Mouse (Mus musculus) heart, adult 8-10 months (tissue): ENCODE measurements around the gene Fryl. TPM values are rescaled to one million over a fixed set of nuclear protein-coding genes. Genes with fewer than 3 reads are reported as not detected.

Source experiments
- DNase-seq: peaks from one replicate; pipeline ENCODE4 v3.0.0; 2022; ENCODE audit warnings: low spot score
- total RNA-seq, 4 experiments: library from RNA; stranded (reverse); gene quantifications; 2 replicates each; pipeline ENCODE4 v1.2.4; 2022

Fryl gene
- total RNA-seq, 4 experiments from 2014 or later = 32.7 to 38.8 (median 35.1) TPM

DNA sequence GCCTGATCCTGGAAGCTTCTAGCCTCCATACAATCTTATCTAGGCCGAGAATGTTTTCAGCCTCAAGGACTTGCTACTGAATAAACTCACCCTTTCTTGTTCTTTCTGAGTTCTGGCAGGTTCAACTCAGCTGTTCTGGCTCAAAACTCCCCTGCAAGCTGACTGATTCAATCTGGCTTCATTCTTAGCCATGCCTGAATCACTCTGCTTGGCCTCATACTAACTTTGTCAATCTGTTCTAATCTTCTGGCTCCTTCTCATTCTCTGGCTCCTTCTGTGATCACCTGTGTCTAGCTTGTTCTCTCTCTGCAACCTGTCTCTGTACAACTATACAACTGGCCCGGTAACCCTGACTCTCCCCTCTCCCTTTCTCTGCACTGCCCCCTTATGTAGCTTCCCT is 93.9 kb downstream of the Fryl start:
- DNase-seq = no peak

DNA sequence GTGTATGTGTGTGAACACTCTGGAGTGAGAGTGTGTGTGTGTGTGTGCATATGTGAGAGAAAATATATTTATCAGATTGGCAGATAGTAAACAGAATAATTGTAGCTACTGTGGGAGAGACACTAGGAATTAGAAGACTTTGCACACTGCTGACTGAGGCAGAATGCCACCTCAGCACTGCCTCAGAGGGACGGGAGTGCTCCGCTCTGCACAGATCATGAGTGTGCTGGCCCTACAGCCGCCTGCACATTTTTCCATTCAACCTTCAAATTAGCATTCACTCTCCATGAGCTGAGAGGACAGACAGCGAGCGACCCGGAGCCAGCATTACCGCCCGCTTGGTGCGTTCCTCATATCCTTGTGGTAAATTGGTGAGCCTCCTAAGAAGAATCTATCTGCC is 96.0 kb downstream of the Fryl start:
- no peak for DNase-seq

DNA sequence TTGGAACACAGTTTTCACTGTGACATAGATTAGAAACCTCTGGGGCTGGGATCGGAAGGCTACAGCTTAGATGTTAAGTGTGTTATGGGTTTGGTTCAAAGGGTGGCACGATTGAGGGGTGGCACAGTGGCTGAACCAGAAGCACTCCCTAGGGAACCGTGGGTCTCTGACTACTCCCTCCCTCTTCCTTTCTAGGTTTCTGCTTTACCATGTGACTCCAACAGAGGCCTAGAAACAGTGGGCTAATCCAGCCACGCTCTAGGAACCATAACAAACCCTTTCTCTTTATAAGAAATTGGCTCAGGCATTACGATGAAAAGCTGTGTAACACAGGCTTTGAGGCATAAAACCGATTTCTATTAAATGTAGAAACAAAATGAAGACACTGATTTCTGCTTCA is 98.9 kb downstream of the Fryl start:
- no peak for DNase-seq

DNA sequence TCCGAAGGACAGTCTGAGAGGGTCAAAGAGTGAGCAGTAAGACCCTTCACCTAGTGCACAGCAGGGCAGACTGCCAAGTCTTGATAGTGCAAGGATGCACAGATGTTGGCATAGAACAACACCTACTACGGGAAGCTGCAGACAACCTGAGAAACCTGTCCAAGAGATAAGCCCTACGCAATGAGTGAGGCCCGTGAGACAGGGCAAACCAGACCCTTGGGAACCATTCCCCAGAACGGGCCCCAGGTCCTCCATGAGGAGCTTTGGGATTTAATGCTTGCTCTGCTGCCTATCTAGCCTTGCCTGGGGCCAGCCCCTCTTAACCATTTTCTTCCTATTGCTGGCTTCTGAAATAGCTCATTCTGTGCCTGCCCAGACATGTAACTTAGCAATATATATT is 99.4 kb downstream of the Fryl start:
- DNase-seq = no peak

DNA sequence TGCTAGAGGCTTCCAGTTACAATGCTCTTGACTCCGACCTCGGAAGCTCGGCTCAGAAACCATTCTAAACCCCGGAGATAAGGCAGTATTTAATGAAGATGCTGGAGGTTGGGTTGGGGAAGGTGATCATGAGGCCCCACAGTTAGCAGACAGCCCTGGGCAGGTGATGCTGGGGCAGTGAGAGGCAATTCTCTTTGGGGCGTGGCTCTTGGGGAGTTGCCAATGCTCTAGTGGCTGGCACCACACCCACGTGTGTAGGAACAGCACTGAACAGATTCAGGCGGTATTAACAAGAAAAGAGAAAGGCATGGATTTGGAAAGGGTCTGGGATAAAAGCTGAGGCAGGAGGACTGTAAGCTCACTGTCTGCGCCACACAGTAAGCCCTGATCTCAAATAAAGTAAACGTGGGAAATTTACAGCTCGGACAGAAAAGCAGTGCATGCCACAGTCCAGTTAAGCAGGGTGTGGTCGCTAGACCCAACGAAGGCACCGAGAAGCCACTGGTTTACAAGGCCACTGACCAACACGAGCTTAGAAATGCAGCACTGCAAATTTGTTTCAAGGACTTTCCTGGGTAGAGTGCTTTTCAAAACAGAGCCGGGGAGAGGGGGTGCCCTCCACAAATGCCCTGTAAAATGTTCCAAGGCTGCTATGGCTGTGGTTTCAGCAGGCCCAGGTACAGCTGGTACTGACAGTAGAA is 100.0 kb downstream of the Fryl start:
- DNase-seq = no peak

DNA sequence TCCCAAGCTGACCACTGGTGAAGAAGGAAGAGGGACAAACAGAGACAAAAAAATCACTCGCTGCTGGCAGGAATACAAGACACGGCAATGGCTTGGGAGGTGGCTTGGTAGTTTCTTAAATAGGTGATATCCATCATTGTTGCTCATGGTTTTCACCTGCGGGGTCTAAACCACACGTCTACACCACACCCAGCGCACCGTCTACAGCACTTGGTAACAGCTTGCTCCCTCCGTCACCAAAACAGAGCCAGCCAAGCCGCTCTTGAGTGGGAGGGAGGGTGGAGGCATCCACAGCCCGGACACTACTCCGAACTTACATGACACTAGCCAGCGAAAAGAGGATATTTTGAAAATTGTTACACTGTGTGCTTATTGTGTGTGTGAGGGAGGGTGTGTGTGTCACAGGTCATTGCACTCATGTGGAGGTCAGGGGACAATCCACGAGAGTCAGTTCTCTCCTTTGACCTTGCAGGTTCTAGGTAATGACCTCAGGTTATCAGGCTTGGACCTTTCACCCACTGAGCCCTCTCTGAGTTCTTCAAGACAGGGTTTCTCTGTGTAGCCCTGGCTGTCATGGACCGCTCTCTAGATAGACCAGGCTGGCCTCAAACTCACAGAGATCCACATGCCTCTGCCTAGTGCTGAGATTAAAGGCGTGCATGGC is 102.5 kb downstream of the Fryl start:
- DNase-seq = no peak

DNA sequence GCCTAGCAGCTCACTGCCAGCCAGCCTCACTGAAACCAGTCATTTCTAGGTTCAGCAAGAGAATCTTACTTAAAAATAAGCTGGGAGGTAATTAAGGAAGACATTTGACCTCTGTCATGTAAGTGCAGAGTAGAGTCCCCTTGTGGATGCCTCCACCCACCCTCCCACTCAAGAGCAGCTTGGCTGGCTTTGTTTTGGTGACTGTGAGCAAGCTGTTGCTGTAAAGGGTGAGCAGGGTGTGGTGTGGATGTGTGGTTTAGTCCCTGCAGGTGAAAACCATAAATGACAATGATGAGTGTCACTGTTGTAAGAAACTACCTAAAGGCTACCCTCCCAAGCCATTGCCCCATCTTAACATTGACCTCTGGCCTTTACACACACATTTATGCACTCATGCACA is 104.2 kb downstream of the Fryl start:
- no peak for DNase-seq

DNA sequence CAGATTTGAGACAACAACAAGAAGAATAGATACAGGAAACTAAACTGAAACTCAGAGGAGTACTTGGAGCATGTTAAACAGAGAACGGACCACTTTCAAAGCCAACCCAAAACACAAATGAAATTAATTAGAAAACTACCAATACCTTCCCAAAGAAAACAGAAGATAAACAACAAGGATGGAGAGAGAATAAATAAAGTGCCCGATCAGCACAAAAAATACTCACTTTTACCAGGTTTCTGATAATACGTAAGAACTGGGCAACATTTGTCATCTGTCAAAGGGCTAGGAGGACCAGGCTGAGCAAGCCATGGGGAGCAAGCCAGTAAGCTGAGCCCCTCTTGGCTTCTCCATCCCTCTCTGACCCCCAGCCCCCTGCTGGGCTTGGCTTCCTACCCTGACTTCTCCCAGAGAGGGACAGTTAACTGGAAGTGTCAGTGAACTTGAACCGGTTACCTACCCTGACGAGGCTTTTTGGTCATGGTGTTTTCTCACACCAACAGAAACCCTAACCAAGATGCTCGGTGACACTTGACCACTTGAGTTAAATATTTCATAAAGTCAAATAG is 105.5 kb downstream of the Fryl start:
- DNase-seq = no peak

DNA sequence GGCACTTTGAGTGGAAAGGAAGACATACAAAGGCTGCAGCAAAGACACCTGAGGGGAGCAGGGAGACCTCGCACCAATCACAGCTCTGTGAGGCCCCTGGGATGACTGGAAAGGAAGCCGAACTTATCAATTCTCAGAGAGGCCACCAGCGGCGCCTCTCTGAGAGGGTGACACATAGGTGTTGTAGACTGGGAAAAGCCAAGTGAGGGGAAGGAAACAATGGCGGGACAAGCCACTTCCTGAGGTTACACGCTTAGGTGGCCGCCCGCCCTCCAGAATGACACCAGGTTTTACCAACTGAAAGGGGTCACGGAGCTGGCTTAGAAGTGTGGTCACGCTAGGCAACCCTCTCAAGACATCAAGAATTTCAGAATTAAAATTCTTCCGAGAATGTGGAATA is 111.4 kb downstream of the Fryl start:
- DNase-seq = no peak

DNA sequence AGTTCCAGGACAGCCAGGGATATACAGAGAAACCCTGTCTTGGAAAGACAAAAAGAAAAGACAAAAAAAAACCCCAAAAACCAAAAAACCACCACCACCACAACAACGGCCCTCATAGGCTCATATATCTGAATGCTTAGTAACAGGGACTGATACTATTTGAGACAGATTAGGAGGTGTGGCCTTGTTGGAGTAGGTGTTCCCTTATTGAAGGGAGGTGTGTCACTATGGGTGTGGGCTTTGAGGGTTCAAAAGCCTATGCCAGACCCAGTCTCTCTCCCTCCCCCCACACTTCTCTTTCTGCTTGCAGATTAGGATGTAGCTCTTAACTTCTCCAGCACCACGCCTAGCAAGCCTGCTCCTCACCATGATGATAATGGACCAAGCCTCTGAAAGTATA is 114.7 kb downstream of the Fryl start:
- DNase-seq = no peak

DNA sequence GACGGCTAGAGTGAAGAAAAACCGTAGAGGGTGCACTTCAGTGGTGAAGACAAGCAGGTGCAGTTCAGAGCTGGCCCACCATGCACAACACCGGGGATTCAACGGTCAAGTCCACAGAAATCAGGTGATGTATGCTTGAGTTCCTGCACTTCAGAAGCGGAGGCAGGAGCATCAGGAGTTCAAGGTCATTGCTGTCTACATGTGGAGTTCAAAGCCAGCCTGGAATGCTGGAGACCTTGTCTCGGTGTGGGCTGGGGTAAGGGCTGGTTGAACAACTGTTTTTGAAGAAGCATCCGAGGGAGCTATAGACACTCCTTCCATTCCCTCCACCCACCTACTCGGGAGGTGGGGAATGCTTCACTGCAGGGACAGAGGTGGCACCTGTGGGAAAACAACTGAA is 115.3 kb downstream of the Fryl start:
- no peak for DNase-seq

DNA sequence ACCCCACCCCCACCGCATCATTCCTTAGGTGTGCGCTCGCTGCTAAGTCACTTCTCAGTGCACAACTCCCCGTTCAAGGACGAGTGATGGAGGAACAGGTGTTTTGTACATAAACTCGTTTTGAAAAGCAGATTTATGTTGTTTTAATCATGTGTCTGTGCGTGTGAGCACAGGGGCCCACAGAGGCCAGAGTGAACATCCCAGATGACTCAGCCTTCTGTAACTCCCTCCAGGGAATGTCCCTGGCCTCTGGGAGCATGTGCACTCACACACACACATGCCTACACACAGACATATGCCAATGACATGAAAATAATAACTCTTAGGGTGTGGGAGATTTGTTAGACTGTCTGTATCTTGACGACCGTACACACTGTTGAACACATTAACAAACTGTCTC is 118.9 kb downstream of the Fryl start:
- no peak for DNase-seq

DNA sequence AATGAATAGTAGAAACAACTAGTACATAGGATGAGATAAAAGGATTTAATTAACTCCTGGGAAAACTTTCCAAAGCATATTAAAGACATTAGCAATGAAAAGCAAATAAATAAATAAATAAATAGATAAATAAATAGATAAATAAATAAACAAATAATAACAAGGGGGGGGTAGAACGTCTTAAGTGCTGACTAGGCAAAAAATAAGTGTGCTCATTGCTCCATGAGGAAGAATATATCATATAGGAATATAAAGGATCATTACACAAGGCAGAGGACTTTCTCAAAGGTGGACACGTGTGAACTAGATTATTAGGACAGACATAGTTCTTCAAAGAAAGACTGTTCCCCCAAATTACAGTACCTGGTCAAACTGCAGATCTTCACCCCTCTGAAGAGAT is 120.5 kb downstream of the Fryl start:
- no peak for DNase-seq

DNA sequence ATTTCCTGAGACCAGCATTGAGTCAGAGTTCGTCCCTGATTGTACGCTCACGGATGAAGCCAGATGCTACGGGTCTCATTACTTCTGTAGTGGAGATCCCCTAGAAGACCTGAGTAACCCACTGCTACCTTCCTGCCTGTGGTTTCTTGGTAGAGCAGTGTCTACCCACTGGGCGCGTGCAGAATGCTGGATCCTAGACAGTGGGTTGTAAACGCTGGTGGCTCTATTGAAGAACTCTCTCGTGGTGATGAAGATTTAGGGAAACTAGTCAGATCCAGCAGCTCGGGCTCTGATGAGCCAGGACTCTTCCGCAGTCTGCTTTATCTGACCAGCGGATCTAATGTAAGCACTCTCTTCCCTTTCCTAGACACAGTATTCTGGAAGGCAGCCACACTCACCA is 121.3 kb downstream of the Fryl start:
- no peak for DNase-seq

DNA sequence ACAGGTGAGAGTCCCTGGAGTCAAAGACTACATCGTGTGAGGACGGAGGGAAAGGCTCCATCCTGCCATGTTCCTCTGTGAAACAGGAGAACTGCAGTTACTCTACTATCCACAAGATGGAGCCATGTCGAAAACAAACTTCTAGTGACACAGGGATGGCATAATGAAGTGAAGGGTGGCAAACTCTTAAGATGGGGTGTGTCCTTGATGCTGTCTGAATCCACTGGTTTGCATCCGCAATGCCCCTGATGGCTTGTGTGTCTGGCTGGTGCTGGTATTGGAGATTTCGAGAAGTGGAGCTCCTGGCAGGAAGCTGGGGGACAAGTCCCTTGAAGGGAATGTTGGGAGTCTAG is 122.6 kb downstream of the Fryl start:
- DNase-seq = peak; percentile 57

DNA sequence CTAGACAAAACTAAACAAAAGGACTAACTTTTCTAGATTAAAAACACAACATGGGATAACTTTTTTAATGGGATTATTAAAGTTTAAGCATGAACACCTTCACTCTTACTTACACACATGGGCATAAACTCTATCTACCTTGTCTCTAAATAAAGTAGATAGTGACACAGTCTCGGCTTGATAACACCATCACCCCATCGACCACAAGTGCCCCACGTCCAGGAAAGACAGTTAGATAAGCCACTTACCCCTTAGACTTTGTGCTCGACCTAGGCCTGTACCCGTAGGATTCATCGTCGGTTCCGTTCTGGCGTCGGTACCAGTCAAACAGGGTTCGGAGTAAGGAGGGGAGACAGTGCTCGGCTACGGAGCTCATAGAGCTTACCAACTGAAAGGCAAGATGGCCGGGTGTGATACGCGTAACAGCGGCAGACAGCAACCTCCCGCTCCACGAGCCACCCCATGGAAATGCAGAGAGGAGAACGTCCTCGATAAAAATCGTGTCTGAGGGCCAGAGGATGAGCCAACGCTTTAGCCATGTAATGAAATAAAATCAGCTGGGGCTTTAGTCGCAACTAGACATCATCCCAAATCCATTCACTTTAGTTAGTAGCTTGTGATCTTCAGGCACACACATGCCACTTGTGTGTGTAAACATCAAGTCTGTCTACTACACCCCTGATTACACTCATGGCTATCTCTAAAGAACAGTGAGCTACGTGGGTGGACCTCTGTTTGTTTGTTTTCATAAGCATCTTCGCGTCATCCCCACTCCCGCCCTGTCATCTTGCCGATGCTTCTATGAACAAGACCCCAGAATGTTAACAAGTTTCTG is 123.2 kb downstream of the Fryl start:
- no peak for DNase-seq

DNA sequence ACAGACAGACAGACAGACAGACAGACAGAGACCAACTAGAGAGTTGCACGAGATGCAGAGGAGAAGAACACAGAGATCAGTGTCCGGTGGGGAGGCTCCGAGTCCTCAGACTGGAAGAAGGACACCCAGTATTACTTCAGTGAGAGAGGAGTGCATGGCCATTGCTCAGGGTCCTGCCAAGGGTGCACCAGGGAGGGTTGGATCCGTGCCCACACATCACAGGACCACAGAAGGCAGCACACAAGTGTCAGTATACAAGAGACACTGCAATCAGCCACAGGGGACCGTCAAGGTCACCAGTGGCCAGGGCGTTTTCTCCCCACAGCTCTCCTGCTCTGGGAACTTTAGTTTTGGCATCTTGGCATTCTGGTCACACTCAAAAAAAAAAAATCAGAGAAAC is 125.4 kb downstream of the Fryl start:
- peak; percentile 14 for DNase-seq

DNA sequence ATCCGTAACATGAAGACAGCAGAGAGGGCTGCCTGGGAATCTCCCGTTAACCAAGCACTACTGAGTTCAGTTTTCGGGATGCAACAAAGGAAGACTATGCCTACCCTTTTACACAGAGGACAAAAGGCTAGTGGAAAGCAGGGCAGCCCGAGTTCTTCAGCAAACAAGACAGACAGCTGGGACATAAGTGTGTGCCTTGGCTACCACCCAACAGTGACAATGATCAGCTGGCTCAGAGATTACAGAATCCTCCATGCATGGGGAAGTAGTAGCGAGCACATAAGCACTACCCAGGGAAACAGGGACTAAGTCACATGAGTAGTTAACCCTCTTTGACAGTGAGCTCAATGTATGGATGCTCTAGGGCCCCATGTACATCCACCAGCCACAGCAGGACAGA is 126.5 kb downstream of the Fryl start:
- DNase-seq = no peak

DNA sequence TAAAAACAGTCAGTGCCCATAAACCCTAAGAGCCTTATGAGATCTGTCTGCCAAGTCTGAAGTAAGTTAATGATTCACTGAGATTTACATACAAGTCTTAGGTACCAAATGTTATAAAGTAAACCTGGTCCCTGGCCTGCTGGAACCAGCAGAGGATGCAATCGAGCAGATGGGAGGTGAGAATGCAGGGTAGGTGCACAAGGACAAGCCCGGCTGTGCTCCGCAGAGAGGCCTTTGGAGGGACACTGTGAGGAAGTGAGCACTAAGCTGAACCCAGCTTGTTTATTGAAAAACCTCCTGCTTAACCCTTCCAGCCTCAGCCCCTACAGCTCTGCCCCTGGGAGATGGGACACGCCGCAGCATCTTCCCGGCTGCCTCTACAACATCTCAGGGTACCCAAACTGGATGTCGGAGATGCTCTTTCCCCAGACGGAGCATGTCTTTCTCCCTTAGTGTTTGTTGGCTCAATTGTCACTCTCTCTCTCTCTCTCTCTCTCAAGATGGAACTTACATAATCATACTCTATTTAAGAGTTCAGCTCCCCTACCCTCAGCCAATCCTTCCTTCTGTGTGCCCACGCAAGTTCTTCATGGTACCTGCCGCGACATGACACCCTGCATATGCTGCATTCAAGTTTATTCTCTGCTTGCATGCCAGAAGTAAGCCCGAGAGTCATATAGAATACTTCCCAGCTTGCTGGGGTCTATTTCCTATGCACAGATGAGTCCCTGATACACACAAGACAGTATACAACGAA is 136.3 kb downstream of the Fryl start:
- DNase-seq = no peak

DNA sequence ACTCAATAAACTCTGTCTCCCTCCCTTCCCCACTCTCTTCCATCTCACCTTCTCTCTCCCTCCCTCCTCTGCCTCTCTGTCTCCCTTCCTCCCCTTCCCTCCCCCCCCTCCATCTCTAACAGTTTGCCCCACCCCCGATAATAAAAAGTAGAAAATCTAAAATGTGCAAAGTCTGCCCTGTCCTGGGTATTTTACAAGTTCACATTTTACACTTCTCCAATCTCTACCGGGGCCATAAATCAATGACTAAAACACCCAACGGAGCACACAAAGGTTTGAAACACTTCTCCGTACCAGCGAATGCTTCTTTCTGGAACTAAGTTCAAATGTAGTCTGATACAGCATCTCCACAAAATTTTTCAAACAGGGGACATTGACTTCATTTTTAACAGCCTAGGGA is 136.9 kb downstream of the Fryl start:
- no peak for DNase-seq

DNA sequence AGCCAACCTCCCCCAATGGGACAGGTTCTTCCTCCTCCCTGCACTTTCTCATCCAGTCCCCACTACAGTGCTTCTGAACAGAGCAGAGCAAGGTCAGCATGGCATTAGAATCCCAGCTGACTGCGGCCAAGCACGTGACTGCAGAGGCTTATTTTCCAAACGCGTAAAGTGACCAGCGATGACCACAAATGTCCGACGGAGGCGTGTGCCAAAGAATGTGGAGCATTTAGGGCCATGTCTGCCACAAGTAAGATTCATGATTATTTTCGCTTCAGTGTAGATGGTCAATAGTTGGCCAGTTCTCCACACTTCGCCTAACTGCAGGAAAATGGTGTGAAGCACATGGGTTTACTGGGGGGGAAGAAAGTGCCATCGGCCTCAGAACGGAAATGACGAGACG is 137.6 kb downstream of the Fryl start:
- no peak for DNase-seq

DNA sequence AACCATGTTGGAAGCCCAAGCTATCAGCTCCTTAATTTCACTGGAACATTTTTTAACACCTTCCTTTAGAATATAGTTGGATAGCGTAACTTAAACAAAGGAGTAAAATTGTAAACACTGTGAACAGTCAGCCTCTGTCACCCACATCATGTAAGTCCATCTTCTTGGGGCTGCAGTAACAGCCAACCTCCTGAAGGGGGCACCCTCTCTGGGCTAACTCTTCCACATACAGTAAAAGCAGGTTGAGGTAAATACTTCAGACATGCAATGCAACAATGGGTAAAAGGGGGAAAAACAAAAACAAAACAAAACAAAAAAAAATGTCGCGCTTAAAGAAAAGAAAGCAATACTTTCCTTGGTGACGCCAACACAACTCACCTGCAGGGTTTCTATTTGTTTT is 141.5 kb downstream of the Fryl start:
- DNase-seq = no peak
